Comparison of ENCODE assay signal across 8 mouse cellular contexts in genomic region chr7:101348312-101348711, GRCm38 (mm10). TPM values are rescaled to one million over a fixed set of nuclear protein-coding genes. Genes with fewer than 3 reads are reported as not detected.
DNase-seq lines count a peak whose midpoint lies in the region; ATAC-seq and TF ChIP-seq lines count a peak whose summit lies in the region.

No protein-coding gene starts in this region.

- TF ChIP-seq EP300 in liver, postnatal 0 days (IDR thresholded peaks at IDR 0.05; ENCODE audit: low read depth), result no peak

- DNase-seq in gastrocnemius, adult 2 months, result no peak
- DNase-seq in gastrocnemius, postnatal 4 days (ENCODE audit: low spot score in 2 of 2), result no peak
- peak; percentile 23 for DNase-seq in NIH3T3 (ENCODE audit: low read depth)
- DNase-seq in hindbrain, postnatal 0 days (ENCODE audit: low spot score), result peak; percentile 9
- DNase-seq in liver, postnatal 0 days, result no peak
- DNase-seq in adrenal gland, adult 18-20 months (ENCODE audit: low spot score in 2 of 2), result no peak
- no peak for DNase-seq in layer of hippocampus, postnatal 36 days
- DNase-seq in yolk sac, embryonic 10.5 days (ENCODE audit: low spot score), result no peak

- H3K27me3 ChIP-seq in hindbrain, postnatal 0 days (ENCODE audit: insufficient read depth, low read length), result no peaks in the 10 kb centered on the region
- H3K27me3 ChIP-seq in liver, postnatal 0 days (ENCODE audit: insufficient read depth, low read length), result no peaks in the 10 kb centered on the region

- peak overlapping the region; percentile 96 for H3K4me2 ChIP-seq in hindbrain, postnatal 0 days (ENCODE audit: low read depth, low read length)
- H3K4me2 ChIP-seq in liver, postnatal 0 days (ENCODE audit: low read depth, low read length), result peak overlapping the region; percentile 94

- intact Hi-C loops in gastrocnemius, adult 2 months (cut with DNase I), result no loop called here

- peak overlapping the region; percentile 84 for H3K4me3 ChIP-seq in gastrocnemius, adult 2 months
- H3K4me3 ChIP-seq in hindbrain, postnatal 0 days (ENCODE audit: low read length), result peak overlapping the region; percentile 56
- H3K4me3 ChIP-seq in liver, postnatal 0 days (ENCODE audit: low read depth, low read length), result peak overlapping the region; percentile 59

- H3K27ac ChIP-seq in gastrocnemius, adult 2 months, result peak overlapping the region; percentile 75
- peak overlapping the region; percentile 27; the same call in 1 of the 2 replicates for H3K27ac ChIP-seq in hindbrain, postnatal 0 days
- peak overlapping the region; percentile 80 for H3K27ac ChIP-seq in liver, postnatal 0 days (ENCODE audit: low read depth)

- no peaks in the 10 kb centered on the region for H3K36me3 ChIP-seq in hindbrain, postnatal 0 days (ENCODE audit: insufficient read depth, low read length)
- H3K36me3 ChIP-seq in liver, postnatal 0 days (replicated peaks; ENCODE audit: insufficient read depth, low read length), result peaks cover 23% of the 10 kb centered on the region

- TF ChIP-seq CTCF in gastrocnemius, adult 2 months (IDR thresholded peaks at IDR 0.05), result no peak
- TF ChIP-seq CTCF in hindbrain, postnatal 0 days (IDR thresholded peaks at IDR 0.05; ENCODE audit: low read depth), result no peak
- no peak for TF ChIP-seq CTCF in liver, postnatal 0 days (IDR thresholded peaks at IDR 0.05; ENCODE audit: low read depth)

- H3K4me1 ChIP-seq in hindbrain, postnatal 0 days (ENCODE audit: insufficient read depth, low read length), result peaks cover 4% of the 10 kb centered on the region; the same call in 1 of the 2 replicates
- peaks cover 55% of the 10 kb centered on the region for H3K4me1 ChIP-seq in liver, postnatal 0 days (ENCODE audit: insufficient read depth)

- no peaks in the 10 kb centered on the region for H3K9me3 ChIP-seq in hindbrain, postnatal 0 days (ENCODE audit: low read length)
- H3K9me3 ChIP-seq in liver, postnatal 0 days (ENCODE audit: low read length), result no peaks in the 10 kb centered on the region

- no peak for ATAC-seq in hindbrain, postnatal 0 days
- peak; percentile 9 for ATAC-seq in liver, postnatal 0 days

- 7% methylated on average over 13 of the region's 13 CpGs for WGBS in hindbrain, postnatal 0 days
- 2% methylated on average over 13 of the region's 13 CpGs for WGBS in liver, postnatal 0 days (ENCODE audit: insufficient replicate concordance)

- peak overlapping the region; percentile 51 for H3K9ac ChIP-seq in hindbrain, postnatal 0 days (replicated peaks; ENCODE audit: low read length)
- peak overlapping the region; percentile 66 for H3K9ac ChIP-seq in liver, postnatal 0 days (replicated peaks)

RNA-seq across cellular contexts. Expression of gene Arap1, which starts 0.4 kb away (rescaled TPM):
- total RNA-seq in gastrocnemius, adult 2 months (2021), result 10 to 100 TPM; 19.9 to 30.6 TPM
- total RNA-seq in gastrocnemius, postnatal 4 days (2021), result 10 to 100 TPM; 49.2 to 57.4 TPM
- total RNA-seq in hindbrain, postnatal 0 days (2014; rRNA removed), result 19.2 and 44.0 TPM in 2 replicates
- polyA plus RNA-seq in hindbrain, postnatal 0 days (2015; fragmentation: Nextera tagmentation; extraction: Ambion mirVana), result 9.2 and 10.5 TPM in 2 replicates
- 16.0 and 18.1 TPM in 2 replicates for polyA plus RNA-seq in liver, postnatal 0 days (2015; fragmentation: Nextera tagmentation; extraction: Ambion mirVana)
- total RNA-seq in adrenal gland, adult 18-20 months (2021), result 10 to 100 TPM; 24.9 to 39.1 TPM
- total RNA-seq in layer of hippocampus, postnatal 36 days (2021), result 10 to 100 TPM; 20.1 to 20.8 TPM

RNA-seq across cellular contexts. Expression of gene Stard10, which starts 31.4 kb away (rescaled TPM):
- total RNA-seq in gastrocnemius, adult 2 months (2021), result 10 to 100 TPM; 32.5 to 49.8 TPM
- 1 to 10 TPM; 5.9 to 9.0 TPM for total RNA-seq in gastrocnemius, postnatal 4 days (2021)
- 39.3 and 53.4 TPM in 2 replicates for total RNA-seq in hindbrain, postnatal 0 days (2014; rRNA removed)
- 17.2 and 20.1 TPM in 2 replicates for polyA plus RNA-seq in hindbrain, postnatal 0 days (2015; fragmentation: Nextera tagmentation; extraction: Ambion mirVana)
- 361 and 384 TPM in 2 replicates for polyA plus RNA-seq in liver, postnatal 0 days (2015; fragmentation: Nextera tagmentation; extraction: Ambion mirVana)
- 10 to 100 TPM; 38.1 to 90.0 TPM for total RNA-seq in adrenal gland, adult 18-20 months (2021)
- total RNA-seq in layer of hippocampus, postnatal 36 days (2021), result 10 to 100 TPM; 22.7 to 23.3 TPM

RNA-seq across cellular contexts. Expression of gene Atg16l2, which starts 46.3 kb away (rescaled TPM):
- 10 to 100 TPM in 1 of 2 experiments, 1 to 10 TPM in 1; 8.0 to 12.0 TPM for total RNA-seq in gastrocnemius, adult 2 months (2021)
- total RNA-seq in gastrocnemius, postnatal 4 days (2021), result 10 to 100 TPM in 1 of 2 experiments, 1 to 10 TPM in 1; 6.3 to 11.4 TPM
- 16.9 and 49.3 TPM in 2 replicates for total RNA-seq in hindbrain, postnatal 0 days (2014; rRNA removed)
- 18.8 and 20.6 TPM in 2 replicates for polyA plus RNA-seq in hindbrain, postnatal 0 days (2015; fragmentation: Nextera tagmentation; extraction: Ambion mirVana)
- 4.9 and 5.3 TPM in 2 replicates for polyA plus RNA-seq in liver, postnatal 0 days (2015; fragmentation: Nextera tagmentation; extraction: Ambion mirVana)
- total RNA-seq in adrenal gland, adult 18-20 months (2021), result 10 to 100 TPM; 26.7 to 30.9 TPM
- total RNA-seq in layer of hippocampus, postnatal 36 days (2021), result 10 to 100 TPM; 42.1 to 42.7 TPM

Comparison
In these comparisons a context has a peak if more than half of its experiments do, and no peak if none do; other contexts are left out.
1. DNase-seq: peak in NIH3T3 (single experiment) and hindbrain, postnatal 0 days (single experiment); none in gastrocnemius, adult 2 months (single experiment), gastrocnemius, postnatal 4 days (0 of 2), liver, postnatal 0 days (single experiment), adrenal gland, adult 18-20 months (0 of 2), layer of hippocampus, postnatal 36 days (0 of 2) and yolk sac, embryonic 10.5 days (single experiment).
2. H3K27ac ChIP-seq: peak in every context shown above with its lines; median percentile 80 in liver, postnatal 0 days; 75 in gastrocnemius, adult 2 months; 27 in hindbrain, postnatal 0 days.
3. Peak in every context shown above with its lines, with median percentiles within 50 percentile points of each other: H3K4me3 ChIP-seq.